Mouse (Mus musculus) E14TG2a.4 (cell line): Measurements from ENCODE around the gene Gen1.

Experiments used
- CTCF ChIP-seq: conservative IDR thresholded peaks from 2 replicates; pipeline ENCODE4 v1.5.1; 2014; ENCODE audit warnings: low read length
- NANOG ChIP-seq: IDR thresholded peaks from 2 replicates; pipeline ENCODE4 v1.6.1; 2014; ENCODE audit warnings: borderline replicate concordance, low read length, mixed read lengths

GRCm38 (mm10) chr12:11300858-11301257, 35.3 kb upstream of the Gen1 start:
- TF ChIP-seq CTCF (no peak), NANOG (no peak)
